Mouse (Mus musculus): Measurements from ENCODE around the gene Cd247. TPM values are rescaled to one million over a fixed set of nuclear protein-coding genes. Genes with fewer than 3 reads are reported as not detected.
A peak's percentile ranks its signal among the peaks of the same experiment; 100 is the strongest.

Cd247 gene
- polyA plus RNA-seq, 1 experiment from 2014 or later, result 1.6 TPM

DNA sequence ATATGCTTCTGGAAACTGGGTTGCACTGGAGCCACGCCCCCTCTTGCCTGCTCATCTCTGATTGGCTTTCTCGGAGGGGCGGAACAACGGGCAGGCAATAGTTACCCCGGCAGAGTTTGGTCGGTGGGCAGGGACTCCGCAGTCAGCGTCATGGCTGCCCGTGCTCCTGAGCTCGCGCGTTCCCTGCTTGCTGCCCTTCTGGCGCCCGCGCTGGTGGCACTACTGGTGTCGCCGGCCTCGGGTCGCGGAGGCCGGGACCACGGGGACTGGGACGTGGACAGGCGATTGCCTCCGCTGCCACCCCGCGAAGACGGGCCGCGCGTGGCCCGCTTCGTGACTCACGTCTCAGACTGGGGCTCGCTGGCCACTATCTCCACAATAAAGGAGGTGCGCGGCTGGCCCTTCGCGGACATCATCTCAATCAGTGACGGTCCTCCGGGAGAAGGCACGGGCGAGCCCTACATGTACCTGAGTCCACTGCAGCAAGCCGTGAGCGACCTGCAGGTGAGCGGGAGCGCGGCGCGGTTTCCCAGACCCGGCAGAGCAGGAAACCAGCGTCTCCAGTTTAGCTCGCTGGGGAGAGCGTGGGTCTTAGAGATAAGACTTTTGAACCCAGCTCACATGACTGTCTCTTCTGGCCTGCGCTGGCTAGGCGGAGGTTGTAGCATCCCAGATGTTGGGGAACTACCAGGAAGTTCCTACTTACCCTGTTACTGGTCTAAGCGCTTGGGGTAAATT is 24.7 kb upstream of the Cd247 start, which contains the start of gene Creg1:
TSS of gene Creg1 (plus strand) at position 112 of the 738 bp plus-strand sequence.
- TF ChIP-seq CTCF (IDR thresholded peaks at IDR 0.05), result no peak
- in situ Hi-C loops (cut with MboI; ENCODE audit: low pct_unique_long_range_greater_than_20kb), result no loop called here
- peak; percentile 34 for DNase-seq (ENCODE audit: low read depth, low spot score)
- peaks cover 8% of the 10 kb centered on the region for H3K27me3 ChIP-seq
- POLR2A ChIA-PET, result interaction anchor here (0.6 kb wide), 1 partner anchor 40 kb away, joined by 3 read pairs; no protein-coding TSS in a partner anchor
- peak; percentile 99 for ATAC-seq
- CTCF ChIA-PET, result interaction anchor here (0.7 to 0.8 kb wide), 2 partner anchors 23 to 230 kb away, joined by 3 read pairs; no protein-coding TSS in a partner anchor

DNA sequence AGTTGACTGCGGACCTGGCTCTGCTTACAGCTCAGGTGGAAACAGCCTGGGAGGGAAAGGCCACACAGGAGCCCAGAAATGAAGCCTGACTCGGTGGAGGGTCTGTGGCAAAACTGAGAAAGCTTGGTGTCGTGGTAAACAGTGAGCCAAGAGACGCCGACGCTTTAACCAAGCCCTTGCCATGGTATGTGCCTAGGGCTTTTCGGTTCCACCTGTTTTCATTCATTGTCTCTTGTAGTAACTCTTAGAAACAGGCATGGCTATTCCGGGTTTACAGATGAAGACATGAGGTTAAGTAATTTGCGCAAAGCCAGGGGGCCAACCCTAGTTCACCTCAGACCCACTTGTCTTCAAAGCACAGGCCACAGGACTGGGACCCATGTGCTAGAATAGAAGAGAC is 23.9 kb upstream of the Cd247 start:
- CTCF ChIA-PET, result interaction anchor here (0.7 kb wide), 1 partner anchor 229 kb away, joined by 3 read pairs; no protein-coding TSS in a partner anchor
- in situ Hi-C loops (cut with MboI; ENCODE audit: low pct_unique_long_range_greater_than_20kb), result no loop called here
- no peak for TF ChIP-seq CTCF (IDR thresholded peaks at IDR 0.05)
- no peak for DNase-seq (ENCODE audit: low read depth, low spot score)
- POLR2A ChIA-PET, result no interaction called here
- ATAC-seq, result no peak
- peaks cover 8% of the 10 kb centered on the region for H3K27me3 ChIP-seq

DNA sequence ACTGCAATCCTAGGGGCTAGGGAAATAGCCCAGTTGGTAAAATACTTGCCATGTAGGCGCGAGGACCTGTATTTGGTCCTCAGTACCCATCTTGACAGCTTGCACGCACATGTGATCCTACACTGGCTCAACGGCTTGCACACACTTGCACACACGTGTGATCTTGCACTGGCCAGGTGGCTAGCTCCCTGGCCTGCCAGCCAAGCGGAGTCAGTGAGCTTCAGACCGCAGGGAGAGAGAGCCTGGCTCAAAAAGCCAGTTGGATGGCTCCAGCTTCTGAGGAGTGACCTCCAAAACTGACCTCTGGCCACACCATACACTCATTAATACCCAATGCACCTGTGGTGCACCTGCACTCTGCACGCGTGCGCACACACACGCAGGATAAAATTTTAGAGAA is 23.4 kb upstream of the Cd247 start:
- in situ Hi-C loops (cut with MboI; ENCODE audit: low pct_unique_long_range_greater_than_20kb), result no loop called here
- DNase-seq (ENCODE audit: low read depth, low spot score) (no peak), ATAC-seq (no peak)
- H3K27me3 ChIP-seq, result peaks cover 8% of the 10 kb centered on the region
- no peak for TF ChIP-seq CTCF (IDR thresholded peaks at IDR 0.05)
- ChIA-PET CTCF (no interaction called here), POLR2A (no interaction called here)

DNA sequence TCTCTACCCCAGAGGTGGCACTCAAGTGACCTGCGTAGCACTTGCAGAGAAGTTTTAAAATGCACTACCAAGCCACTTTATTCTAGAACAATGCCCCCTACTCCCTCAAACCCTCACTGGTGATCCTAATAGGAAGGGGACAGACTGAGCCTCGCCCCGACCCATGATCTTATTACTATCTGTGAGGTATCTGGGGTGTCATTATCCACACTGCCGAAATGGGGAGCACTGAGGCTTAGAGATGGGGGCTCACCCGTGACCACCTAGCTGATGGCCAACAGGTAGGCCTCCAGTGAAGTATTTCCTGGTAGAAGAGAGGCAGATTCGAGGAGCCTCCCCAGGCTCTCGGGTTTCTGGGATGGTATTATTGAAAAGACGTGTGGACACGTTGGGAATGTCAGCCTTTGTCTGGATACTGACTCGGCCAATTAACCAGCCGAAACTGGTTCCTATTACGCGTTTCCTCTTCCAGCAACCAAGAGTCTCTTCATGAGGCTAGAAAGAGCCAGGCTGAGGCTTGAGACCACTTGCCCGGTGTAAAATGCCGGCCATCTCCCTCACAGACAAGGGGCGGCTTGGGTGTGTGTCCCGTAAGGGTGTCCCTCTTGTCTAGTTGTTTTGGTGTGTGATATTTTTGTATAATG is 22.7 kb upstream of the Cd247 start:
- ChIA-PET CTCF (no interaction called here), POLR2A (no interaction called here)
- ATAC-seq (no peak), DNase-seq (ENCODE audit: low read depth, low spot score) (no peak)
- TF ChIP-seq CTCF (IDR thresholded peaks at IDR 0.05), result no peak
- in situ Hi-C loops (cut with MboI; ENCODE audit: low pct_unique_long_range_greater_than_20kb), result no loop called here
- peaks cover 8% of the 10 kb centered on the region for H3K27me3 ChIP-seq

DNA sequence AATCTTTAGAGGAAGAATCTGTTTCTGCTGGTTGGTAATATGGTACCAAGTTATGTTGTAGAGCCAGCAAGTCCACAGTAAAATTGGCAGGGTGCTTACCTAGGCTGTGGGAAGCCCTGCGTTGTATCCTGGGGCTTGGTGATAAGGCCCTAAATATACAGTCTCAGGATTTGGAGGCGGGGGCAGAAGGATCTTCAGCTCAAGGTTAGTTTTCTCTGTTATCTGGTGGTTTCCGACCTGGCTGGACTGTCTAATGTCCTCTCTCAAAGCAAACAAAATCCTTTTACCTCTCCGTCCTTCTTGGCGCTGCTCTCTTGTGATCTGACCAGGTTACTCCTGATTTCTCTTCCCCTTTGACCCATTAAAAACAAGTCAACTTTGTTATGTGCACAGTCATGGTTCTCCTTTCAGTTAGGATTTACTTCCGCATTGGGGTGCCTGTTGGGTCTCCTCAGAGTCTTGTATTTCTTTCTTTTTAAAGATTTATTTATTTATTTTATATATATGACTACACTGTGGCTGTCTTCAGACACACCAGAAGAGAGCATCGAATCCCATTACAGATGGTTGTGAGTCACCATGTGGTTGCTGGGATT is 22.1 kb upstream of the Cd247 start:
- ATAC-seq (no peak), DNase-seq (ENCODE audit: low read depth, low spot score) (no peak)
- ChIA-PET POLR2A (no interaction called here), CTCF (no interaction called here)
- peaks cover 3% of the 10 kb centered on the region for H3K27me3 ChIP-seq
- in situ Hi-C loops (cut with MboI; ENCODE audit: low pct_unique_long_range_greater_than_20kb), result no loop called here
- no peak for TF ChIP-seq CTCF (IDR thresholded peaks at IDR 0.05)

DNA sequence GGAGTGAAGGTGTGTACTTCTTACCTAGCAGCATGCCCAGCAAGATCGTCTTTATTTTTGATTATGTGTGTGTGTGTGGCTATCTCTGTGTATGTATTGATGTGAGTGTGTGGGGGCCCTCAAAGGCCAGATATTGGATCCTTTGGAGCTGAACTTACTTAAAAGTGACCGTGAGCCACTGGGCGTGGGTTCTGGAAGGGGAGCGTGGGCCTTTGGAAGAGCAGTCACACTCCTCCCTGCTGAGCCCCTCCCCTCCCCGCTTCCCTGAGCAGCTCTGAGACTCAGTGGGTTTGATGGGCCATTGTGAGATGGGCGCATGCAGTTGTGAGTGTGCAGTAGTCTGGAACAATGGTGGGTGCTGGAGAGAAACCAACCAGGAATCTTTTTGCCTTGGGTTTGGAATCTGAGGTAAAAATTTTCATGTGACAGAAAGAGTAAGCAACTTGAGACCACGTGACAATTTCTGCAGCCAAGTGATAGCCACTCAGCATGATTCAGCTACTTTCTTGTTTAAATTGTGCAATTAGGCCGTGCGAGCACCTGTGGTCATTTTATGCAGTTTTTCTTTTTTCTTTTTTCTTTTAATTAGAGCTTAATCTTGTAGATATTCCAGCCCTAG is 19.5 kb upstream of the Cd247 start:
- CTCF ChIA-PET, result interaction anchor here (0.8 to 1.2 kb wide), 2 partner anchors 12 to 385 kb away, joined by 3 to 5 read pairs; no protein-coding TSS in a partner anchor

DNA sequence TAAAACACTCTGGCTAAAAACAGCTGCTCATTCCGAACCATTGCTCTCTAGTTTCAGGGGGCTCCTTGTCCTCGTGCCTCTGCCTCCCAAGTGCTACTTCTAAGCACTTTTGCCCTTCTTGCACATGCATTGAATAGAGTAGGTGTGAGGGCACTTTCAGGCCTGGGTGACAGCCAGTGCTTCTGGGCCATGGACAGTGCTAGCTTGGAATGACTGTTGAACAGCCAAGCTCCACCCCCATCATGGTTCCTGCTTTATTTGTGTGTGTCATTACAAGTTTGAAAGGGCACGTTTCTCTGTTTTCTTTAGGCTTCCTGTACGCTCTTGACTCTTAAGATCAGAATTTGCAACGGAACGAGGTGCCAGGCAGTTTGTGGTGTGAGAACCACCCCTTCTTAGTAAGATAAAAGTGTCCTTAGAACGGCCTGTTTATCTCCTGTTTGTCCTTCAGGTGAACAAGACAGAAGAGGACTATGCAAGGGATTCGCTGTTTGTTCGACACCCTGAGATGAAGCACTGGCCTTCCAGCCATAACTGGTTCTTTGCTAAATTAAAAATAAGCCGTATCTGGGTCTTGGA is 18.2 kb upstream of the Cd247 start:
- DNase-seq (ENCODE audit: low read depth, low spot score), result no peak

More for the DNA sequence above, 19.5 kb upstream of the Cd247 start:
- H3K27me3 ChIP-seq, result no peaks in the 10 kb centered on the region
- TF ChIP-seq CTCF (IDR thresholded peaks at IDR 0.05), result no peak
- DNase-seq (ENCODE audit: low read depth, low spot score) (no peak), ATAC-seq (no peak)
- in situ Hi-C loops (cut with MboI; ENCODE audit: low pct_unique_long_range_greater_than_20kb), result no loop called here
- POLR2A ChIA-PET, result interaction anchor here (0.6 kb wide), 1 partner anchor 339 kb away, joined by 4 read pairs; no protein-coding TSS in a partner anchor

DNA sequence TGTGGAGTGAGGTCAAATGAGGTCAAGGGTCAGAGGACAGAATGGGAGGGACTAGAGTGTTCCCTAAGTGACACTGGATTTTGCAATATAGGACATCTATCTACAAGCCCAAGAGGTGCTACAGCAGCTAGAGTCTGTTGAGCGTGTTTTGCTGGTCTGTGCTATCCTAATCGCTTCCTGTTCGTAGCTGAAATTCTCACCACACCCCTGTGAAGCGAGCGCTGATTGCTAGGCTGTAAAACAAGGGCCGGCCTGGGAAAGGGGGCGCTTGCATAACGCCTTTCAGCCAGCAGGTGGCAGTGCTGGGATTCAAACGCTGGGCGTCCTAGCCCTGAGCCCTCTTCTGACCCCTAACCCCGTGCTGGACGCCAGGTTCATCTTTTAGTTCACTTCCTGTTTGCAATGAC is 17.0 kb upstream of the Cd247 start:
- ChIA-PET POLR2A (no interaction called here), CTCF (interaction anchor here (0.9 to 1.8 kb wide), 5 partner anchors 9 to 382 kb away, joined by 3 to 7 read pairs (median 4); no protein-coding TSS in a partner anchor)
- TF ChIP-seq CTCF (IDR thresholded peaks at IDR 0.05), result peak; percentile 91
- DNase-seq (ENCODE audit: low read depth, low spot score), result no peak
- in situ Hi-C loops (cut with MboI; ENCODE audit: low pct_unique_long_range_greater_than_20kb), result loop anchor here (10.0 kb wide), 1 partner anchor 233 kb away; the partner anchor contains the start of gene Pou2f1
- no peaks in the 10 kb centered on the region for H3K27me3 ChIP-seq
- ATAC-seq, result no peak

More for the DNA sequence above, 18.2 kb upstream of the Cd247 start:
- no peak for TF ChIP-seq CTCF (IDR thresholded peaks at IDR 0.05)
- ATAC-seq, result no peak
- H3K27me3 ChIP-seq, result no peaks in the 10 kb centered on the region
- POLR2A ChIA-PET, result no interaction called here
- CTCF ChIA-PET, result interaction anchor here (1.2 to 1.8 kb wide), 5 partner anchors 10 to 384 kb away, joined by 3 to 7 read pairs (median 5); no protein-coding TSS in a partner anchor
- in situ Hi-C loops (cut with MboI; ENCODE audit: low pct_unique_long_range_greater_than_20kb), result loop anchor here (10.0 kb wide), 1 partner anchor 235 kb away; the partner anchor contains the start of gene Pou2f1

DNA sequence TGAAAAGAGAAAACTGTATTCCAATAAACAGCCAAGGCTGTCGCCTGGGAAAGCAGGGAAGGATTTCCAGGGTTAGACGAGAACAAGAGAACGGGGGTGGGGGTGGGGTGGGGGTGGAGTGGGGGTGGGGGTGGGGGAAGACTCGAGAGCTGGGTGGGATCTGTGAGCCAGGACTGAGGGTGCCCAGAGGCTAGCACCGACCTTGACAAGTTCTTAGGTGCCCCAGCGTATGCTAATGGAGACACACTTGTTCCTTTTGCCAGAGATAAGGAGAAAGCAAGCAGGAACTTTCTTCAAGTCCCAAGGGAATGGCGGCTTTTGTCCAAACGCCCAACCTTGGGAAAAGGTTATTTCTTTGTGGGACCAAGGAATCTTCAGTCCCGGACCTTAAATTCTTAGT is 16.5 kb upstream of the Cd247 start:
- POLR2A ChIA-PET, result no interaction called here
- DNase-seq (ENCODE audit: low read depth, low spot score) (no peak), ATAC-seq (no peak)
- H3K27me3 ChIP-seq, result no peaks in the 10 kb centered on the region
- in situ Hi-C loops (cut with MboI; ENCODE audit: low pct_unique_long_range_greater_than_20kb), result loop anchor here (10.0 kb wide), 1 partner anchor 233 kb away; the partner anchor contains the start of gene Pou2f1
- CTCF ChIA-PET, result interaction anchor here (1.8 kb wide), 1 partner anchor 382 kb away, joined by 7 read pairs; no protein-coding TSS in a partner anchor
- no peak for TF ChIP-seq CTCF (IDR thresholded peaks at IDR 0.05)
